Mouse (Mus musculus) CD4-positive helper T cell, adult 2 months (primary cell): ENCODE results near the gene Gda.
A peak's percentile ranks its signal among the peaks of the same experiment; 100 is the strongest.

ENCODE experiments used
- DNase-seq: peaks from one replicate; pipeline ENCODE4 v3.0.0-alpha.2; 2012; ENCODE audit warnings: low read depth, missing footprints, low spot score

The Gda gene

GRCm38 (mm10) chr19:21473345-21473744 lies at the start of gene Gda:
TSS of gene Gda (minus strand) at chr19:21473445.
- no peak for DNase-seq

DNA sequence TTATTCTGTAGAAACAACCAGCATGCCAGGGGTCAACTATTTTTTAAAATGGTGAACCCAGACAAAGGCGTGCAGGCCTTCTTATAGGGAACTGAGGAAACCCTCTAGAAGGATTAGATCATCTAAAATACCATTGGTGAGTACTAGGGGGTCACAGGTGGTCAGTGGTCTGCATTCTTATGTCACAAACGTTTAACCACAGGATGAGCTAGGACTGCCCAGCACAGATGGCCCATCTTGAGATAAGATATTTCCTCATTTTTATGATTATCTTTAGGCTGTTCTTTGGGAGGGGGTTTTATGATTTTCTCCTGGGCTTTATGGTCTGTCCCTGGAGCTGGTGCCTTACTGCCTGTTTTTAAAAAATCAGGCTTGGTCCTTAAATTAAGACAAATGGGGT lies 47.0 kb upstream of the Gda start:
- no peak for DNase-seq

- DNase-seq = no peak
Observed at GRCm38 (mm10) chr19:21510116-21510515, 36.9 kb upstream of the Gda start.

DNA sequence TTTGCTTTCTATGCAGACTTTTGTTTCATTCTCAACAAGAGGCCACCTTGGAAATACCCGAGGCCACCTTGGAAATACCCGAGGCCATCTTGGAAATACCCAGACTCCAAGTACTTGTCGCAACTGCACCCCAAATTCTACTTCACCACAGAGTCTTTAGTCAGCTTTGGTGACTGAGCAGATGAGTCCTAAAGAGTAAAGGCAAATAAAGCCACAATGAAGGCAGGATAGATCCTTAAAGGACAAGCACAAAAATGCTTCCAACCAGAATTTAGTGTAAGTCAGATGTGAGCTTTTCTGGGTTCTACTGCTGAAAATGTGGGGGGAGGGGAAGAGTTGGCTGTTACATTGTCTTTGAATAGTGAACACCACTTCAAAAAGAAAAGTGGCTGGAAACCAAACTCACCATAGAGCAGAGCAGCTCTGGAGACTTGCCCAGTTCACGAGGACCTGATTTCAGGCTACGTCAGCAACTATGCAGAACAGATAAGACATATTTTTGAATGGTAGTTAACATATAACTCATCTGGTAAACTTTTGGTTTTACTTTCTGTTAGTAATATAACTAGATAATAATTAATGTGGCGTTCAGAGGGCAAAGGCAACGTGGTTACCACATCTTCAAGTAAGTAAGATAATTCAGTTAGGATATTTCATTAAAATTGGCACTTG lies 34.5 kb upstream of the Gda start:
- peak; percentile 29 for DNase-seq

GRCm38 (mm10) chr19:21507133-21507532 lies 33.9 kb upstream of the Gda start:
- no peak for DNase-seq

DNA sequence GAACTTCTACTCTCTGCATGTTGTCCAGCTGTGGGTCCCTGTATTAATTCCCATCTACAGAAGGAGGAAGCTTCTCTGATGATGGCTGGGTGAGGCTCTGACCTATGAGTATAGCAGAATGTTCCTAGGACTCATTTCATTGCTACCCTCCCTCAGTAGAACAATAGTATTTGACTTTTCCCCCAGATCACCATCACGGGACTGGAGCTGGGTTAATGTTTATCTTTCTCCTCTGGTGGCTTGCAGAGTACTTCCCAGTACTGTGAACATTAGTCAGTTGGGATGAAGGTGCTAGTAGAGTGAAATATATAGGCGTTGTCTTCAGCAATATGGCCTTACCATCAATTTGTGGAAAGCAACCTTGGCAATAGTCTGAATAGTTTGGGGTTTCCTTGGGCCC lies 31.5 kb upstream of the Gda start:
- DNase-seq = no peak

DNA sequence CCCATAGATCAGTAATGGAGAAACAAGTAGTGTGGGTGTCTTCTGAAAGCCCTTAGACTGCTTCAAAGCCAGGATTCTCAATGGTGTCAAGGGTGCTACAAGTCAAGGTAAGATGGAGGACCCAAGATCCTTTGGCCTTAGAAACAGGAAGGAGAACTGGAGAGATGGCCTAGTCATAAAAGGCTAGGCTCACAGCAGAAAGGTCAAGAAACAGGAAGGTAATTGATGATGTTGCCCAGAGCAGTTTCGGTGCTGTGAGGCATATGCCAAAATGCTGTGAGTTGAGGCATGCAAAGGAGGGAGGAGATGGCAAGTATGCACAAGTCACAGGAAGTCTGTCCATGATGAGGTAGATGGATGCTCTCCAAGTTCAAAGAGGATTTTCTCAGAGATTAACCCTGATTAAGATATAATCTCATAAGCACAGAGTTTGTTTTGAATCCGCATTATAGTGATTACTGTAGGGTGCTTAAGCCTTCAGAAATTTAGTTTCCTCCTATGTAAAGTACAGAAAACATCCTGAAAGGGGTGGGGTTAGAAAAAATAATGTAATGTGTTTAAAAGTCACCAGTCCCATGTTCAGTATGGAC lies 26.2 kb upstream of the Gda start:
- DNase-seq = no peak

DNA sequence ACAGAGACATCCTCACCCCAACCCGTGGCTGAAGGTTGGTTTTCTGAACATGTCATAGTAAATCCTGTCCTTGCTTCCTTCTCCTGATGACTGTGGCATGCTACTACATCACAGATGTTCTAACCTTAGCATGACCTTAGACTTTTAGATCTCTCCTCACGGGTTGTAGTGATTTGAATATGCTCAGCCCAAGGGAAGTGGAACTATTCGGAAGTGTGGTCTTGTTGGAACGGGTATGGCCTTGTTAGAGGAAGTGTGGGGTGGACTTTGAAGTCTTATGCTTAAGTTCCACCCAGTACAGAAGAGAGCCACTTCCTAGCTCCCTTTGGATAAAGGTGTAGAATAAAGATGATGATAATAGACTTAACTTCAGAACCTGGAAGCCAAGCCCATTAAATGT lies 22.6 kb upstream of the Gda start:
- no peak for DNase-seq

DNA sequence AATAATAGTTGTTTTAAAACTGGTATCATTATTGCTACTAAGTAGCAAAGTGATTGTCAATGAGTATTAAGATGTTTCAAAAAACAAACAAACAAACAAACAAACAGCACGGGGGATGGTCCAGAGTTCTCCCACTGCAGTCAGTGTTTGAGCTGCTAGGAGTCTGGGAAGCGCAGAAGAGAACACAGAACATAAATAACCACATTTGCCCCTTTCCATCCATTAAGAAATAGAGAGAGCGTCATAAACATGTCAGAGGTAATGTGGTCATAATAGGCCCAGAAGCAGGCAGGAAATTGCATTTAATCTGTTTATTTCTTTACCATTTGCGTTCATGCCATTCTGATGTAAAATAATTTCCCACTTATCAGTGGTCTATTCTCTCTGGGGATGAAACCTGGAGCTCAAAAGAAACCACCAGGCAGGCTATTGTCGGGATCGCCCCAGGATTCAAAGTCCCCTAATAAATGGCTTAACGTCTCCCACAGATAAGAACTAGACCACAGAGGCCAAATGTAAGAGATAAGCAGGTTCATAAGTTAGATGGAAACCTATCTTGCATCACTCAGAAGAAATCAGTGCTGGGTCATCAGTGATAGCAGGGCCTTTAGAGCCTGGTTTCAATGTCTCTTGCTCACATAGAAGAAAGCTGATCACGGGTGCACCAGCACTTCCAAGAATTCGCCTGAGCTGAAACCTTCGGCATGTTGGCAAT lies 20.7 kb upstream of the Gda start:
- no peak for DNase-seq

DNA sequence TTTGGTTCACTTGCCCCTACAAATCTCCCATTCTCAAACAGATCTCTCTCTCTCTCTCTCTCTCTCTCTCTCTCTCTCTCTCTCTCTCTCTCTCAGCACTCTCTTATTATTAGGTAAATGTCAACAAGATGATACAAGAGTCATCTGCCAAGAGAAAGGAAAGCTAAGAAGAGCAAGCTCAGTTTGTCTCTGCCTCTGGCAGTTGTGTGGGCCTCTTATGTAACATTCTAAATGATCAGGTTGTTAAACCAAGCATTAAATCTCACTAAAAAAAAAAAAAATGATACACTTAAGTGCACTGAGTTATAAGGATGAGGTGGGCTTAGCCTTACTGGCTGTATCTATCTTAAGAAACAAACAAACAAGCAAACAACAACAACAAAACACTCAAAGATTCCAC lies 18.1 kb upstream of the Gda start:
- DNase-seq = no peak

- DNase-seq = no peak
Observed at GRCm38 (mm10) chr19:21487124-21487944, 14.1 kb upstream of the Gda start.

GRCm38 (mm10) chr19:21482096-21482495 lies 8.9 kb upstream of the Gda start:
- no peak for DNase-seq

DNA sequence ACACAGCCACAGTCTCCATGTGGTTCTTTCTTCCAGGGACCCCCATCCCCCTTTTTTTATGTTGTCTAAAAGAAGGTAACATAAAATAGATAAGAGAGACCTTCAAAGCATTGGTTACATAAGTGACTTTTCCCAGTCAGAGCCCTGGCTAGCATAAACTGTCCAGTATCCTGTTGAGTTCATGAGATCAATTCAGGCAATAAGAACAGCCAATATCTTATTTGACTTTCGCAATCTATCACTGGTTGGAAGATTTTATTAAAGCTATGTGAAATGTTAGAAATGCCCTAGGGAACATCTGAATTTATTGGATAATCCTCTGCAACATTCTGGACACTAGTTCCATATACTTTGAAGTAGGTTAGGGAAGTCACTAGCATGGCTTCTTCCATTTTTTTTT lies 7.8 kb upstream of the Gda start:
- DNase-seq = no peak

- DNase-seq = no peak
Observed at GRCm38 (mm10) chr19:21480053-21480419, 6.8 kb upstream of the Gda start.

DNA sequence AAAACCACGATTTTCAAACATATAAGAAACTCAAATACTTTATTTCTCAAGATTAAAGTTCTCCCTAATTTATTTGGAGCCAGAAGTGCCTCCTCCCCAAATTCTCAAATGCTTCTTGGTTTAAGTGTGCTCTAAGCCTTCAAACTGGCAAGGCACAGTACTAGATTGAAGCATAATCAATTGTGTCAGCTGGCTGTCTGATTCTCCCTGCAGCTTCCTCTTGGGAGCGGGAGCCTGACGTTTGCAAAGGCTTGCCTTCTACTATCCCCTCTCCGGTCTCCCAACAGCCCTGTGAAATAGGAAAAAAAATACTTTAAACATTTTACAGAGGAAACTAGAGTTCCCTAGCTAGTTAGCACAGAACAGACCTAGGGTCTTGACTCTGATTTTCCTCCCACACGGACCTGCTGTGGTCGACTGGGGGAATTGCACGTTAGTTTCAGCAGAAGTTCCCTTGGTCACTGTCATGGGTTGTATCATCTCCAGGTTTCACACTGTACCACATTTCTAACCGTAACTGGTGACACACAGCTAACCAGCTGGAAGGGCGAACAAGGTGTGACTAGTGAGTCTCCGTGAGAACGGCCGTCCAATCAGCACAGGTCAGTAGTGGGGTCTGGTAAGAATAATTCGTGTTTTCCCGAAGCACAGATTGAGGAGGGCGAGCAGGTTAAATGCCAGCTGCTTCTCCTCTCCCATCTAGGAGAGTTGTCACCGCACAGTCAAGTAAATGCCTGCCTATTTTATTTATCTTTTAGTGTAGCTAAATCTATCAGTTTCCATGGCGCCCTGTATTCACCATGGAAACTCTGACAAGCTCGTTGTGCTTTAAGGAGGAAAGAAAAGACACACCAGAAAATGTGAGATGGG lies 6.2 kb upstream of the Gda start:
- no peak for DNase-seq

DNA sequence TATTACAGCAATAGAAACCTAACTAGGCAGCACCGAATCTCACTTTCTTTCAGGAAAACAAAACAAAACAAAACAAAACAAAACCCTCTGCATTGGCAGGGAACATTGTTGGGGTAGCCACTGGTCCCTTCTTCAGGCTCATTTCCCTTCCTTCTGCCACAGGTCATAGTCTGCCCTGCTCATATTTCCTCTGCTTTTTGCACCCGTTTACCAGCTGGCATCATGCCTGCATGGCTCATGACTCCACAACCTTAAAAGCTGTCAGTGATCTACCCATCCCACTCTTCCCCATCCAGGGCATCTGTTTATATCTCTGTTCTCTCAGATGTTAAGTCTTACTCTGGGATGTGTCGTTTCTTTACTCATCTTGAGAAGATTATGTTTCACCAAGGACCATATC lies 5.3 kb upstream of the Gda start:
- DNase-seq = no peak

DNA sequence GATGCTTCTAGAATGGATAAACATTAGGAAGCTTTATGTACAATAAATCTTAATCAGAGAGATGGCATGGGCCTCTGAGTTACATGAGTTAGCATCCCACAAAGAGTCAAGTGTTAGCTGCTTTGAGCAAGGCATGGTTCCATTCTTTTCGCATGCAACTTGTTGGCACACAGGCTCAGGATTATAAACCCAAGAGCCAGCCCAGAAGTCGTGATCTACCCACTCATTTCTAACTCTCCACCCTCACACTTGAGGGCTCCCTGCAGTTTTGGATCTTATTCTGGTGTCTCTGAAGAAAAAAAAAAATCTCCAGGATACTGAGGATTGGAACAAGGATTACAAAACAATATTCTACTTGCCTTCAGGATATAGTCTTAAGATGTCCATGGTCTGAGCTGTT lies 4.5 kb upstream of the Gda start:
- DNase-seq = no peak

DNA sequence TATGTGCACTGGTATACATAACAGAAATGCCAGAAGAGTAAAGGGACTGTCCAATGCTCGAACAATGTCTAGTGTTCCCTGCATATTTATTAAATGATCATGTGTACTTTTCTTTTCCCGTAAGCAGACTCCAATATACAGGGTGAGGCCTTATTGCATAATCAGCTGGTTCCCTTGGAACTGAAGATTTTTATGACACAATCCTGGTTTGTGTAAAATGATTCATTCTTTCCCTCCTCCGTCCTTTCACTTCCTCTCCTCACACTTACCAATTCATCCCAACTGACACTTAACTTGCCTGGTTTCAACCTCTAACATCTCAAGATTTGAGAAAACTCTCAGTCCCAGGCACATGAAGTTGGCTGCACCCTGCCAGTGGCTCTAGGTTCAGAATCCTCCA lies 3.5 kb upstream of the Gda start:
- no peak for DNase-seq

DNA sequence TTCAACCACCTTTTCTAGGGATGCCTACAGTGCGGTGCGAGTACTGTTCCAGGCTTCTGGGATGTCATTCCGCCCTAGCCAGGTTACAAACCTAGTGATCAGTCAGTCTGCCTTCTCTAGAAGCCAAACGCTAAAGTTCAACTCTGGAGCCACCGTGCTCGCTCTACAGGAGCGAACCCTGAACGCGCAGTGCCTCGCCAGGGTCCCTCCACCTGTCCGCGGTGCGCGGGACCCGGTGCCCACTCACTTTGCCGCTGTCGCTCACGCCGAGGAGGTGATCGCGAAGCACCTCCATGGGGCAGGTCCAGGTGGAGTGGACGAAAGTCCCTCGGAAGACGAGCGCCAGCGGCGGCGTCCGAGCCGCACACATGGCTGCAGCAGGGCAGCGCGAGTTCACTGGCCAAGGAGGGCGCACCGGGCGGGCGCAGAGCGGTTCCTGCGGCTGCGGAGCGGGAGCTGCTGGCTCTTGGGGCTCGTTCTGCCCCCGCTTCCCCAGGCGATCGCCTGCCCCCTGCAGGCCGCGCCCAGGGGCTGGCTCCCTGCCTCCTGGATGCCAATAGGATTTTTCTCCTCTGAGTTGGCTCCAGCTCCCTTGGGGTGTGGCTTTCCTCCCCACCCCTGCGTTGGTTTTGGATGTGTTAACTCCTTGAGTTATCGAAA lies 994 bp downstream of the Gda start:
- DNase-seq = peak; percentile 11

DNA sequence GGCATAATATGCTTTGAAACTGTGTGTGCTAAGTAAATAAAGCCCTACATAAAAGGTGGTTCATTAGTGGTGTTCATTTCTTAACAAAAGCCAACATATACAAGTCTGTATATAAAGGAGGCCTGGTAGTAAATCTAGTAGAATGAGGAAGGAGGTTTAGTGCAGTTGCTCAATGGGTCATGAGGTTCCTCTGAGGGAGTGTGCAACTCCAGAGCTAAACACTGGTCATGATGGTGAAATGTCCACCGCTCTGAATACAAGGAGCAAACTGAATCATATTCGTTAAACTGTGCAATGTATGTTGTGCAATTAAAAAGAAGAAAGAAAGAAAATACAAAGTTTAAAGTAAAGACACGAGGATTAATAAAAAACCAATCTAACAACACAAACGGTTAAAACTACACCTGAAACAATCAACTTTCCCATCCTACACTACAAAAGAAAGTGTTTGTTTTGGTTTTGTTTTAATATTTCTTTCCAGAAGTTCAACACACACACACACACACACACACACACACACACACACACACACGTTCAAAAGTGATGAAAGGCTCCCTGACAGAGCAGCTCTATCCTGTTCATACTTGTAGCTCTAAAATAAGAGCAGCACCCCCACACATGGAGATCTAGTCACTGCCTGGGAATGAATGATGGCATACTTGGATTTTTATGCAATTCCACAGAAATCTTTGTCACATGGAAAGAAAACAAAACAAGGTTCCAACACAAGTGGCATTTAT lies 11.9 kb downstream of the Gda start:
- no peak for DNase-seq
